Mouse (Mus musculus) hindlimb bud, embryonic 11.5 days (tissue): ENCODE measurements at regions not wholly inside any gene's neighbourhood (a gene's known extent, or its start where the extent isn't known, plus 50 kb on each side); places are given as distances from the start of the nearest gene placed in this dataset.

Experiments
- DNase-seq: peaks from one replicate; pipeline ENCODE4 v3.0.0-alpha.2; 2012; ENCODE audit warnings: low read depth, low spot score; ENCODE audit errors: extremely low spot score

- no peak for DNase-seq
Observed at GRCm38 (mm10) chr10:117542351-117542750, 86.9 kb upstream of the Cpm start.

- no peak for DNase-seq
Observed at GRCm38 (mm10) chr10:117541487-117541886, 87.8 kb upstream of the Cpm start.

GRCm38 (mm10) chr10:117540747-117541398 is 88.4 kb upstream of the Cpm start:
- no peak for DNase-seq

- DNase-seq = no peak
Observed at GRCm38 (mm10) chr10:117540112-117540594, 89.1 kb upstream of the Cpm start.

- no peak for DNase-seq
Observed at GRCm38 (mm10) chr10:117539532-117539931, 89.8 kb upstream of the Cpm start.

GRCm38 (mm10) chr10:117538725-117539124 is 90.6 kb upstream of the Cpm start:
- DNase-seq = no peak

- no peak for DNase-seq
Observed at GRCm38 (mm10) chr10:117536769-117537599, 92.3 kb upstream of the Cpm start.

- no peak for DNase-seq
Observed at GRCm38 (mm10) chr10:117535843-117536242, 93.5 kb upstream of the Cpm start.

- no peak for DNase-seq
Observed at GRCm38 (mm10) chr10:117534992-117535719, 94.1 kb upstream of the Cpm start.

GRCm38 (mm10) chr10:117534478-117534877 is 94.8 kb upstream of the Cpm start:
- DNase-seq = no peak

- no peak for DNase-seq
Observed at GRCm38 (mm10) chr10:117533541-117534386, 95.5 kb upstream of the Cpm start.

- no peak for DNase-seq
Observed at GRCm38 (mm10) chr10:117532750-117533540, 96.4 kb upstream of the Cpm start.

- no peak for DNase-seq
Observed at GRCm38 (mm10) chr10:117531798-117532747, 97.2 kb upstream of the Cpm start.

- no peak for DNase-seq
Observed at GRCm38 (mm10) chr10:117530859-117531602, 98.3 kb upstream of the Cpm start.

GRCm38 (mm10) chr10:117530007-117530858 is 99.1 kb upstream of the Cpm start:
- DNase-seq = no peak

- no peak for DNase-seq
Observed at GRCm38 (mm10) chr10:117529269-117530006, 99.9 kb upstream of the Cpm start.
